Mouse (Mus musculus) CH12.LX (cell line): ENCODE data around the gene Gimap7.

Source experiments
- CHD2 ChIP-seq: IDR thresholded peaks from 2 replicates; pipeline ENCODE4 v1.6.1; 2011; ENCODE audit warnings: low read length, improper control_type of control experiment
- CTCF ChIP-seq, 2 experiments: IDR thresholded peaks in 1 of 2; conservative IDR thresholded peaks in 1 of 2; 2 replicates each; pipeline ENCODE4 v1.5.1; 2011 to 2012; ENCODE audit warnings: low read depth in 2 of 2, low read length in 2 of 2, improper control_type of control experiment in 1 of 2, inconsistent platforms in 1 of 2, mild to moderate bottlenecking in 1 of 2, moderate library complexity in 1 of 2
- E2F4 ChIP-seq: IDR thresholded peaks from 2 replicates; pipeline ENCODE4 v1.6.1; 2011; ENCODE audit warnings: low read depth, low read length, improper control_type of control experiment; ENCODE audit not compliant: insufficient replicate concordance
- ELF1 ChIP-seq: IDR thresholded peaks from 2 replicates; pipeline ENCODE4 v1.6.1; 2014; ENCODE audit warnings: low read depth, mild to moderate bottlenecking, inconsistent platforms, low read length, improper control_type of control experiment
- JUN ChIP-seq: IDR thresholded peaks from 2 replicates; pipeline ENCODE4 v1.6.1; 2011; ENCODE audit warnings: low read depth, mild to moderate bottlenecking, low read length, improper control_type of control experiment, moderate library complexity; ENCODE audit not compliant: insufficient read depth
- MAX ChIP-seq: IDR thresholded peaks from 2 replicates; pipeline ENCODE4 v1.6.1; 2011; ENCODE audit warnings: low read length, improper control_type of control experiment
- NRF1 ChIP-seq: IDR thresholded peaks from 2 replicates; pipeline ENCODE4 v1.6.1; 2014; ENCODE audit warnings: low read depth, mild to moderate bottlenecking, inconsistent platforms, low read length, improper control_type of control experiment, moderate library complexity
- POLR2A ChIP-seq: IDR thresholded peaks from 2 replicates; pipeline ENCODE4 v1.6.1; 2011; ENCODE audit warnings: low read depth, mild to moderate bottlenecking, improper control_type of control experiment, low read length
- RAD21 ChIP-seq: IDR thresholded peaks from 2 replicates; pipeline ENCODE4 v1.6.1; 2011; ENCODE audit warnings: low read depth, mild to moderate bottlenecking, low read length, improper control_type of control experiment, moderate library complexity
- RCOR1 ChIP-seq: conservative IDR thresholded peaks from 2 replicates; pipeline ENCODE4 v1.6.1; 2012; ENCODE audit warnings: low read depth, mild to moderate bottlenecking, inconsistent platforms, low read length, improper control_type of control experiment
- TBP ChIP-seq: conservative IDR thresholded peaks from 2 replicates; pipeline ENCODE4 v1.6.1; 2011; ENCODE audit warnings: low read depth, low read length, improper control_type of control experiment
- UBTF ChIP-seq: IDR thresholded peaks from 2 replicates; pipeline ENCODE4 v1.6.1; 2012; ENCODE audit warnings: low read depth, mild to moderate bottlenecking, inconsistent platforms, low read length, improper control_type of control experiment, moderate library complexity
- ZC3H11A ChIP-seq: IDR thresholded peaks from 2 replicates; pipeline ENCODE4 v1.6.1; 2012; ENCODE audit warnings: low read depth, mild to moderate bottlenecking, inconsistent platforms, low read length, improper control_type of control experiment

DNA sequence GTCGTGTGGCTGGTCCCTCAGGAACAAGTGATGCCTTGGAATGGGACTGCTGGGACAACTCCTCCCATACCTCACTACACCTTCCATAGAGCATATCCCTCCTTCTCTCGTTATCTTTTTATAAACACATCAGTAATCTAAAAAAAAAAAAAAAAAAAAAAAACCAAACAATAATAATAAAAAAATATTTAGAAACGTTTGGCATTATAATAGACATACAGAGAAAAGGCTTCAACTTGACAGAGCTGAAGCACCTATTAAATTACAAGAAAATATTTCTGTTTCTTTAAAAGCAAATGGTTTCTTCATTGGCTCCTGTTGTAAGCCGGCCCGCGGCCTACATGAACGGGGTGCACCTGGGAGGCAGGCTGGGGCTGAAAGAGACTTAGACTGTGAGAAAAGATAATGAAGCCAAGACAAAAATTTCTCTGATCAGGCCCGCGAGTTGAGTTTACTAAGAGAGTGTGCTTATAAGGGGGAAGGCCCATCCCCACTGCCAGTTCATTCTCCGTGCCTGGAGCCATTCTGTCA lies 43.0 kb upstream of the Gimap7 start:
- TF ChIP-seq RCOR1 (no peak), ZC3H11A (no peak), UBTF (no peak), CTCF (conservative IDR thresholded peaks at IDR 0.05 in 1 of 2, IDR thresholded peaks at IDR 0.05 in 1 of 2; ENCODE audit: low read depth in 2 of 2, low read length in 2 of 2) (no peak), POLR2A (no peak), NRF1 (no peak), RAD21 (no peak), CHD2 (no peak), ELF1 (no peak), E2F4 (no peak), MAX (no peak), TBP (no peak), JUN (no peak)
